Mouse (Mus musculus) cerebellum, adult 2 months (tissue): ENCODE data around the gene Tspan14.

ENCODE experiments used
- CTCF ChIP-seq: fragments of 200-500 bp; IDR thresholded peaks from 2 replicates; pipeline ENCODE4 v1.5.1; 2011; ENCODE audit warnings: low read depth, mild to moderate bottlenecking, control low read depth, low read length, moderate library complexity, borderline replicate concordance; ENCODE audit not compliant: insufficient read depth
- POLR2A ChIP-seq: fragments of 200-500 bp; IDR thresholded peaks from 2 replicates; pipeline ENCODE4 v1.6.1; 2011; ENCODE audit warnings: low read length, control low read depth, borderline replicate concordance; ENCODE audit not compliant: insufficient read depth

- TF ChIP-seq POLR2A (no peak), CTCF (no peak)
Measured at GRCm38 (mm10) chr14:40953381-40953780, 13.2 kb downstream of the Tspan14 start.
